Mouse (Mus musculus) heart, postnatal 36 days (tissue): ENCODE measurements around the gene Arhgap1. TPM values are rescaled to one million over a fixed set of nuclear protein-coding genes. Genes with fewer than 3 reads are reported as not detected.

ENCODE experiments used
- DNase-seq, 2 experiments: peaks; one replicate each; pipeline ENCODE4 v3.0.0; 2021 to 2022
- intact Hi-C: fragments of 180-260 bp; cut with DNase I; formaldehyde crosslinking; loops from one replicate; pipeline ENCODE4 v1.15.1; 2025
- total RNA-seq, 2 experiments: library from RNA; stranded (reverse); gene quantifications; 2 replicates each; pipeline ENCODE4 v1.2.3; 2021

Gene Arhgap1
- total RNA-seq, 2 experiments from 2014 or later: 23.6 to 27.3 TPM

DNA sequence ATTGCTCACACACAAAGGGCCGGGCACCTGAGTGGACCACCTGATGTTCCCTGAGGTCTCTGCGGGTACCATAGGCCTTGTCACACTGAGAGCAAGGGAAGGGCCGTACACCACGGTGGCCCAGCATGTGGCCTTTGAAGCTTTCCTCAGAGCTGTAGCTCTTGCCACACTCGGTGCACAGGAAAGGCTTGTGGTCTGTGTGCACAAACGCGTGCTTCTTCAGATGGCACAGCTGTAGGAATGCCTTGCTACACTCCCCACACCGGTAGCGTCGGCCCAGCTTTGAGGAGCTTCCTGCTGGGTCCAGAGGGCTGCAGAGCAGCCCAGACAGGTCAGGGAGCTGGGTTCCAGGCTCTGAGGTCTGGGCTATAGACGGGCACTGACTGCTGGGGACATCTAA is 3.8 kb upstream of the Arhgap1 start:
- no peak for DNase-seq
- intact Hi-C loops: no loop called here

DNA sequence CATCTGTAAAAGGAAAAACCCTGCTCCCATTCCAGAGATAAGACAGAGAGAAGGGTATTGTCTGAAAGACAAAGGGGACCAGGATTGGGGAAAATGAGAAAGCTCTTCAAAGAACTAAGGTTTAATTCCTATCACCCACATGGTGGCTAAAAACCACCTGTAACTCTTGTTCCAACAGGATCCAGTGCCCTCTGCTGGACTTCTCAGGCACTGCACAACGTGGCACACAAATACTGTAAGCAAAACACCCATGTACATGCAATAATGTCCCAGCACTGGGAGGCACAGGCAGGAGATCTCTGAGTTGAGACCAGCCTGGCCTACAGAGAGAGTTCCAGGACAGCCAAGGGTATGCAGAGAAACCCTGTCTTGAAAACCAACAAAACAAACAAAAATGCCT is 2.9 kb upstream of the Arhgap1 start:
- DNase-seq: peak; percentile 42 to 66
- intact Hi-C loops: no loop called here

DNA sequence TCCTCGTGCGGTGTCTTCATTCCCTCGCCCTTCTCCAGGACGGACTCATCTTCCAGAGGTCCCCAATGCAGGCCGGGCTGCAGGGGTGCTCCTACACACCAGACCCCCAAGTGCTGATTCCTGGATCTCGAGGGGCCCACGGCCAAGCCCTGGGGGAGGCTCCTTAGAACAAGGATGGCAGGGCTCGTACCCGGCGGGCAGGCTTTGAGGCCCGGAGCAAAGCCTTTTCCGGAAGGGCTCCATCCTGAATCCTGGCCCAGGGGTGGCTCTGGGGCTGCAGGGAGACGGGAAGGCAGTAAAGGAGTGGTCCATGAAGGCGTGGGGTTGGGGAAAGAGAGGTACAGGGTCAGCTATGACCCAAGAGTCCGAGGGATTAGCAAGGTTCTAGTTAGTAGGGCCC is 508 bp upstream of the Arhgap1 start:
- intact Hi-C loops: no loop called here
- DNase-seq: peak in 1 of 2 experiments; percentile 19

DNA sequence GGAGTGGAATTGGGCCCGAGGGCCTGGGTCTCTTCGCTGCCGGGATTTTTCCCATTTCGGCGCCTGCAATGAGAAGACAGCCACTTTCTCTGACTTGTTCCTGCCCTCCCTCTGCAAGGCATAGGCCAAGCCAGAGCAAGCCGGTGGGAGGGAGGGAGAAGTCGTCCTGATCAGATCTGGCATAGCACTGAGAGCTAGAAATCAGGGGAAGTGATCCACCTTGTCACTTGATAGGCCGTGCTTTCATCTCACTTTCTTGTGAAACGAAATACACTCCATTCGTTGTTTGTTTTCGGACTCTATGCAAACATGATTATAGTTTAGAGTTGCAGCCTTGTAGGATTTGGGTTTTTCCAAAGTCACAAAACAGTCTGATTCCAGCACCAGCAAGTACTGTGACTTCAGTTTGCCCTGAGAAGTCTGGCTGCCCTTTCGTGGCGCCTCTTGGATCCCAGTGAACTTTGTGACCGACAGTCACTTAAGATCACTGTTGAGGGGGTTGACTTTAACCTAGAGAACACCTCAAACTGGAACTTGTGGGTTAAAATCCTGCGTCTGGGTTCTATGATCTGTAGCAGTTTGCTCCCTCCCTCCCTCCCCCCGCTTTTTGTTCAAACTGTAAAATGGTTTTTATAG is 818 bp downstream of the Arhgap1 start:
- DNase-seq: no peak
- intact Hi-C loops: loop anchor here (2.0 kb wide), 1 partner anchor 60 kb away; the partner anchor contains the start of genes Atg13 and Harbi1

DNA sequence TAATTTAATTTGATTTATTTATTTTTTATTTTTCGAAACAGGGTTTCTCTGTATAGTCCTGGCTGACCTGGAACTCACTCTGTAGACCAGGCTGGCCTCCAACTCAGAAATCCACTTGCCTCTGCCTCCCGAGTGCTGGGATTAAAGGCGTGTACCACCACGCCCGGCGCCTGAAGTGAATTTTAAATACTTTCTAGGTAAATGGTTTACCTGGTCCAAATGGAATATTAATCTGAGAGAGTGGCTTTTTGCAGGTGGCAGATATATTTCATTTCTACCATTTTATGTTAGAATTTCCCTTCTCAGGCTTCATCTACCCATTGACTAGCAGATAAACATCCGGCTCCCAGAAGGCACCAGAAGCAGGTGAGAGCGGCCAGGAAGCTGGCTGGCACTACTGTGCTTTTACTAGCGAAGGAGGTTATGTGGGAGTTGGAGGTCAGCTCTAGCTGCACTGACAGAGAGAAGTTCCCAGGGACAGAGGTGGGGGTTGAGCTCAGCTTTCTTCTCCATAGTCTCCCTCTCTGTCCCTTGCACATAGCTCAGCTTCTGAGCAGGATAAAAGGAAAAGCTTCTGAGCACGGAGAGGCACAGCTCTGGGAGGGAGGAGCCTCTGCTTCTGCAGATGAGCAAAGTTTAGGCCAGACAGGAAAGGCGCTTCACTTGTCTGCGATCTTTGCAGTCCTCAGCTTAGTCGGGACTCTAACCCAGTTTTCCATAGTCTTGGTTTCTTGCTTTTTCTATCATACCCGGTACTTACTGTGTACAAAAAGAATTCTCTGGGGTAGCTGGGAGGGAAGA is 2.0 kb downstream of the Arhgap1 start:
- intact Hi-C loops: loop anchor here (2.0 kb wide), 1 partner anchor 59 kb away; the partner anchor contains the start of genes Atg13 and Harbi1
- DNase-seq: no peak

DNA sequence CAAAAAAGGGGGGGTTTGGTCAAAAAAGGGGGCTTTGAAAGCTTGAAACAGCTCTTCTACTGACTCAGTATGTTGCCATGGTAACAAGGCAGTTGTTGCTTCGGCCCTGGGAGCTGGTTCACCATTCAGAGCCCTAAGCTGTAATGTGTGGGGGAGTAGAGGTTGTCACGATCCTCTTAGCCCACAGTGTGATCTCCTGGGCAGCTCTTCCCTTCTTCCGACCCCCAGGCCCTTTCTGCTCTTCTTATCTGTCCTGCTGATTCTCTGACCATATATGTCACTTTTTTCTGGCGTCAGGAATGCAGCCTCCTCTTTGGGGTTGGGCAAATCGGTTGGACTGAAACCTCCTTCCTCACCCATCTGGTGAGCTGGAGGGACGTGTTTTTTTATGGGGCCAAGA is 3.2 kb downstream of the Arhgap1 start:
- intact Hi-C loops: no loop called here
- DNase-seq: no peak

DNA sequence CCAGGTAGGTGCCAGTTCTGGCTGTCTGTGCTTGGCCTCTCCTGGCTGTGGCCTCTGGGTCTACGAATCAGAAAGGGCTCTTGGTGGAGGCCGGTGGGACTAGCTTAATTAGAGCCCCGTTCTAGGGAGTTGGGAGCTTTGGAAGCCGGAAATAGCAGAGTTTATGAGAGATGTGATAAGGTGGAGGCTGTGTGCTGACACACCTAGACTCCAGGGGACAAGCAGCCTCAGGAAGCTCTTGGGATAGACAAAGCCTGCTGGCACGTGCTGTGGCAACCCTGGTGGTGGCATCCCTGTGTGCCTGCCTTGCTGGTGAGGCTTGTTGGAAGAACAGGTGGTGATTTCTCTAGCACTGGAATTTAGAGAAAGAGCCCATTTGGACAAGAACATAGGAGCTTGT is 5.7 kb downstream of the Arhgap1 start:
- intact Hi-C loops: no loop called here

DNA sequence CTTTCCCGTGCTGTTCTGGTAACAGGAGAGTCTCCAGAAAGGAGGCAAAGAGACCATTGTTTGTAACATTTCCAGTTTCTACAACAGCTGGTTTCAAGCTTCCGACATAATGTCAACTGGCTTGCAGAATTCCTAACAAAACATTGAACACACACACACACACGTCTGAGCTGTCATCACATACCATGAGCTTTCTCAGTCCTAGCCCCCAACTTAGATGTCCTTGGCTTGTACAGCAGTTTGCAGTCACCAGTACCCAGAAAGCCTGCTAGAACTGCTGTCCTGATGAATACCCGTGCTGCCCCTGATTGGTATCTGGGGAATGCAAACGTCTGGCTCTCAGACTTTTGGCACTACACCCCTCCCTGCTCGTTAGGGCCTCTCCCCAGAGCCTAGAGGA is 6.2 kb downstream of the Arhgap1 start:
- no peak for DNase-seq

More for the DNA sequence above, 5.7 kb downstream of the Arhgap1 start:
- no peak for DNase-seq

DNA sequence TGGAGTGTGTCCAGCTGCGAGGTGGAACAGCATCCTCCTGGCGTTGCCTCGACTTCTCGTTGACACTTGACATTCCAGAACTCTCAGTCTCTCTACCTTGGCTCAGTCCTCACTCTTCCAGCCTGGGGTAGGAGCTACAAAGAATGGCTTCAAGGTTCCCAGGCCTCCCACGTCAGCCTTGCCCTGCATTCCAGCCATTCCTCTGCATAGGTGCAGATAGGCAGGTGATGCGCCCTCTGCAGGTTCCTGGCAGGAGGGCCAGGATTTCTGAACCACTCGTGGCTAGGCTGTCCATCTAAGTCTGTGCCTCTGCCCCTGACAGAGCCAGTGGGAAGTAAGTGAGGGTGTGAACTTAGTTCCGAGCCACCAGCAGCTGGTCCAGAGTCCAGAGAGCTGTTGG is 7.1 kb downstream of the Arhgap1 start:
- intact Hi-C loops: no loop called here
- no peak for DNase-seq

More for the DNA sequence above, 6.2 kb downstream of the Arhgap1 start:
- intact Hi-C loops: no loop called here

DNA sequence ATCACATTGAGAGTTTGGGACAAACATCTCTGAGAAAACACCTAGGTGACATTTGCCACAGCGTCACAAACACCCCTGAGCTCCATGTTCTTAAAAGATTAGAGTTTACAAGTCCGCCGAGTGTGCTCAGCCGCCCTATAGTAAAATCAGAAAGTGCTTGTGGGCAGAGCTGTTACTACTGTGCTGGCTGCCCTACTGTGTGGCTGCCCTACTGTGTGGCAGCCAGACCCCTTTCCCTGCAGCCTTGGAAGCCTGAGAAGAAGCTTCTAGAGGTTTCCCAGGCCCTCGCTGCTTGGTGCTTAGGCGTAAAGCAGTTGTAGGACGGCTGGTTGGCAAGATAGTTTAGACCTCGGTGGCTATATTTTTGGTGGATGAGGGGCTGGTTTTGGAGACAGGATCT is 10.0 kb downstream of the Arhgap1 start:
- no peak for DNase-seq
- intact Hi-C loops: no loop called here

DNA sequence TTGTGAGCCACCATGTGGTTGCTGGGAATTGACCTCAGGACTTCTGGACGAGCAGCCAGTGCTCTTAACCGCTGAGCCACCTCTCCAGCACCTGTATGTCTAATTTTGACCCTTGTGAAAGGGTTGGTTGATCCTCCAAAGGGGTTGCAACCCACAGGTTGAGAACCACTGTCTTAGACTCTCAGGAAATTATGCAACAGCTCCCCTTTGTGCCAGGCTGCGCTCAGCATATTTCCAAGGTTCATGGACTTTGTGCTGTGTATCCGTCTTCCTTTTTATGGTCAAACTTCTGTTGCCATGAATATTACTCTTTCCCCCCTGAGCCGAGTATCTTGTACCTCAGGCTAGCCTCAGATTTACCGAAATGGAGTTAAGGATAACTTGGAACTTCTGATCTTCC is 11.3 kb downstream of the Arhgap1 start:
- intact Hi-C loops: no loop called here
- DNase-seq: no peak

DNA sequence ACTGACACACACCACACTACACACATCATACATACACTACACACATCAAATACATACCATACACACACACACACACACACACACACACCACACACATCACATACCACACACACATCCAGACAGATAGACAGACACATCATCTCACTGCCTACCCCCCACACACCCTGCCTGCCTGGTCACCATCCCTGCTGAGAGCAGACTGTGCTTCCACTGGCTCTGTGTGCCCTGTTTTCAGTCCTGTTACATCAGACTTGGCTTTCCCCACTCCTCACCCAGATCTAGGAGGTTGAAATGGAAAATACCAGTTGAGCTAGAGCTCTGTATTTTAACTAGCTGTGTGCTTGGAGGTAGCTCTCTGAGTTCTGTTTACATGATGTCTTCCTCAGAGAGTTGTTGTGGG is 15.1 kb downstream of the Arhgap1 start:
- no peak for DNase-seq

DNA sequence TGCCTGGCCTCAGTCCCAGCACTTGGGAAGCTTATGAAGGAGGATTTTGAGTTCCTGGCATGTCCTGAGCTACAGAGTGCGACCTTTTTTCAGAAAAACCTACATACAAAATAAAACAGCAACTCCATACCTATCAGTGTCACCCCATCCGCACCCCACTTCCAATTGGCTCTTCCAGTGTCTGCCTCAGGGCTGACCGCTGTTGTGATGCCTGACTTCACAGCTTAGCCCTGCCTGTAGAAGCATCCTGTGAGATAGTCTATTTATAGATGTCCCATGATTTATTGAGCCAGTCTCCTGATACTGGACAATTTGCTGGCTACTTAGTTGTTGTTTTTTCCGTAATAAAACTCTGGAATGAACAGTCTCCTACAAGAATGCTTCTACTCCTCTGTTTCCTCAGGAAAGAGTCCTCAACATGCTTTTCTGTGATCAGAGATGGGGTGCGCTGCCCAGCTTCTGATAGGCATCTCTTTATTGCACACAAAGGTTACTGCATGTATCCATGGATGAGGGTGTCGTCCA is 16.8 kb downstream of the Arhgap1 start:
- DNase-seq: no peak
- intact Hi-C loops: no loop called here

More for the DNA sequence above, 15.1 kb downstream of the Arhgap1 start:
- intact Hi-C loops: no loop called here

DNA sequence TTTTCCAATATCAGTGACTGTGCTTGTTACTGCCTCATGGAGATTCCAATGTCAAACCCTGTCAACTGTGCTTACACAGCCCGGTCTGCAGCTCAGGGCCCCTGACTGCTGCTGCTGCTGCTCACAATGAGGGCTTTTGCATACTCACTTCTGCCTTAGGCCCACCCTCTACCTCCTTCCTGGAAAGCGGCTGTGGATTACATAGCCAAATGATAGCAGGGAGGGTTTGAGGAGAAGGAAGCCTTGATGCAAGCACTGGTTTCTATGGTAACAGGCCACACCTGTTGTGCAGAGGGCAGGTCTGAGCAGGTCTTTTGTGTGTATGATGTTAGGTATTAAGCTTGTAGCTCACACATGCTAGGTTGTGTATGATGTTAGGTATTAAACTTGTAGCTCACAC is 18.1 kb downstream of the Arhgap1 start:
- DNase-seq: no peak
- intact Hi-C loops: no loop called here

DNA sequence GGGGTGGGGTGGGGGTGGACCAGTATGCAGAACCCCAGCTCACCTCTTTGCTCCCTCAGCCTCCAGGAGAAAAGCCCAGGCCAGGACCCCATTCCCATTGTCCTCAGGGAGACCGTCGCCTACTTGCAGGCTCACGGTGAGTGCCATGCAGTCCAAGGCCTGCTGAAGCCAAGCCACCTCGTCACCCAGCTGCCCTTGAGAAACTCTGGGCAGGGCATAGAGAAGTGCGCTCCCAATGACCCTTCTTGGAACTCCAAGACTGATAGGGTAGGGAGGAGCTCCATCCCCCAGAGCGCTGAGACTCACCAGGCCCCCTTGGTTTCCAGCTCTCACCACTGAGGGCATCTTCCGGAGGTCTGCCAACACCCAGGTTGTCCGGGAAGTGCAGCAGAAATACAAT is 19.7 kb downstream of the Arhgap1 start:
- no peak for DNase-seq
- intact Hi-C loops: no loop called here

DNA sequence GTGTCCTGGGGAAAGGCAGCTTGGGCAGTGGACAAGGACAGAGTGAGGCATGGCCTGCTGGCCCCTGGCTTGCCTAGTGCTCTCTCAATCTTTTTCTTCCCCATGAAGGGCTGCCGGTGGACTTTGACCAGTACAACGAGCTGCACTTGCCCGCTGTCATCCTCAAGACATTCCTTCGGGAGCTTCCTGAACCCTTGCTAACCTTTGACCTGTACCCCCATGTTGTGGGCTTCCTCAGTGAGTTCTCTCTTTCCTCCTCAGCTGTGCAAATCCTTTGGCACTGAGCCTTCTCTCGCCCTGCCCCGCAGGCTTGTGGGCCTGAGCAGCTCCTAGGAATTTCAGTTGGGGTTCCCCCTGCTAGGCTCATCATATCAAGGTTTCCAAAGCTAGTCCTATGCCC is 20.4 kb downstream of the Arhgap1 start:
- DNase-seq: no peak

DNA sequence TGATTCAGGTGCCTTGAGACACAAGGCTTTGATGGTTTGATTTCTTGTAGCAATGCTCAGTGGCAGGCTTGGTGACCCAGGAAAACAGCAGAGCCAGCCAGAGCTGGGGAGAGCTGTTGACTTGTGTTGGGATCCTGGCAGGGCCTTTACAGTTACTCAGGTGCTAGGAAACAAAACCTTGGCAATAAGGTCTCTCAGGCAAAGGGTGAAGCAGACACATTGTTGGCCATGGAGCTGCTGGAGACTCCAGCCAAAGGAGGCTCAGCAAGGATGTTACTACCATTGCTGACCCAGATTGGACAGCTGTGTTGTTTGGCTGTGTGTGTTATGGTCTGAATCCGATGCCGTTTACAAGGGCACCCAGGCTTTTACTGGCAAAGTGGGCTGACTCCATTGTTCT is 23.9 kb downstream of the Arhgap1 start:
- DNase-seq: peak in 1 of 2 experiments; percentile 21
- intact Hi-C loops: no loop called here

More for the DNA sequence above, 20.4 kb downstream of the Arhgap1 start:
- intact Hi-C loops: no loop called here

DNA sequence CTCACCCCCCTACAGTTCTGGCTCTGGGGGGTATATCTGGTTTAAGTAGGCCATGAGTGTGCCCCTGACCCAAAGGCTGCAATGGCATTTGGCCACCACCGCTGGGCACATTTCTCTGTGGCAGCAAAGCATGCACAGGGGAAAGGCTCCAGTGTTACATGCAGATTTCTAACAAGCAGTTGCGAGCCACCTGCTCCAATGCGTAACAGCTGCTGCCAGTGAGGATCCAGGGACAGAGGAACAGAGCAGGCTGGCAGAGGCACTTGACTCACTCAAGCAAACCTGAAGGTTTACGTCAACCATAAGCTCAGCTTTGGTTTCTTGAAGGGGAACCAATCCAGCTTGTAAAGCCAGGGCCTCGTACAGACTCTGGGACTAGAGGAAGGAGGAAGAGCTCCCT is 25.2 kb downstream of the Arhgap1 start:
- no peak for DNase-seq
- intact Hi-C loops: no loop called here

DNA sequence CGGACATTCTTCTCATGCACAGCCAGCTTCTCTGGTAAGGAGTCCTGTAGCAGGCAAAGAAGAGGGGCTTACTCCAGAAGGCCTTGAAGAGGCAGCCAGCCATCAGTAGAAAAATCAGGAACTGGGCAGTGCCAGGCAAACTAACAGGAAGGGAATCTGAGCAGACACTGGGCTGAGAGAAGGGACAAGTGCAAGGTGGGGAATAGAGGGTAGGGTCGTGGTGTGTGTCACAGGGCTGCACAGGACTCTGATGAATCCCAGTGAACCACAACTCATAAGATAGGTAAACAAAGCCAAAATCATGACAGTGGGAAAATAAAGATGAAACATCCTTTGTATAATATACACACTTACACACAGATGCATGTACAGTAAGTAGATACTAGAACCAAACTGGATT is 26.8 kb downstream of the Arhgap1 start:
- intact Hi-C loops: no loop called here
- no peak for DNase-seq

DNA sequence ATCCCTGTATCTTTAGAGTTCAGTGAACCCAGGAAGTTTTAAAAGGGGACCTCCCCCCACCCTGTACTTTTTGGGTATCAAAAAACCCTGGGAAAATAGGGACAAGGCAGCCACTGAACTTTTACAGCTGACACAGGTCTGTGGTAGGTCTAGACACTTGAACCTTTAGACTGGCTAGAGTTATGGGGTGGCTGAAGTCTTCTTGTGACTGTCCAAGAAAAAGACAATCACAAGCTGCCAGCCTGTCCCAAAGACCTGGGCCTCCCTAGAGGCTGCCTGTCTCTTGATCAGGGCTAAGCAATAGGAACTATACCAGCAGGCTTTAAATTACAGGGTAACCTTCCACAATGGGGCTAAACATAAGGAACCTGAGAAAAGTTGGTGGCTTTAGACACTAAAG is 27.3 kb downstream of the Arhgap1 start:
- intact Hi-C loops: no loop called here
- no peak for DNase-seq

DNA sequence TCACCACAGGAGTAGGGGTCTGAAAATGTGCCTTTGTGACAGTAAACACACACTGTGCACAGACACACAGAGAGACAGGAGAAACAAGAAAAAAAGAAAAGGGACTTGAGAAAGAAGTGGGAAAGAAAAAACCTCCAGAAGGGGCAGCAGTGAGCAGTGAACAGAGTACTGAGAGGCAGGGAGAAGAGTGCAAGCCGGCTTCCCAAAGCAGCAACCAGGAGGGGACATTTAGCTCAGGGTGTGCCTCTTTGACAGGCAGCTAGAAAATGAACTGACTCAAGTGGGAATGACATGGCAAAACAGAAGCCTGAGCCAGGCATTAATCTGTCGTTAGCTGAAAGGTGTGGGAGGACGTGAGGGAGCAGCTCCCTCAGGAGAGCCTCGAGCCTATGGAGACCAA is 33.2 kb downstream of the Arhgap1 start:
- intact Hi-C loops: no loop called here
- no peak for DNase-seq

DNA sequence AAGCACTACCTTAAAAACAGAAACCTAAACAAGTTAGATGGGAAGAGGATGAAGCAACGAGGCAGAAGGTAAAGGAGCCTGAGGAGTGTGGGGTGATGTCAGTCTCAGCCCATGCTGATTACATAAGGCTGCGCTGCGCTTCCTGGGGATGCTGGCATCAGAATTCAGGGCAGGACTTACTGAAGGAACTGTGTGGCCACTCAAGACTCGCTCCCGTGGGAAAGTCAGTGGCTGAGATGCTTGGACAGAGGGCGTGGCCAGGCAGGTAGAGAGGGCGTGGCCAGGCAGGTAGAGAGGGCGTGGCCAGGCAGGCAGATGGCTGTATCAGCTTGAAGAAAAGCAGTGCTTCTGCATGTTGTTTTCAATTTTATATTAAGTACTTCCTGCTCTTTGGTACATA is 34.3 kb downstream of the Arhgap1 start:
- intact Hi-C loops: no loop called here
- DNase-seq: no peak
